Mouse (Mus musculus): ENCODE data around the gene Tnfrsf18.

DNA sequence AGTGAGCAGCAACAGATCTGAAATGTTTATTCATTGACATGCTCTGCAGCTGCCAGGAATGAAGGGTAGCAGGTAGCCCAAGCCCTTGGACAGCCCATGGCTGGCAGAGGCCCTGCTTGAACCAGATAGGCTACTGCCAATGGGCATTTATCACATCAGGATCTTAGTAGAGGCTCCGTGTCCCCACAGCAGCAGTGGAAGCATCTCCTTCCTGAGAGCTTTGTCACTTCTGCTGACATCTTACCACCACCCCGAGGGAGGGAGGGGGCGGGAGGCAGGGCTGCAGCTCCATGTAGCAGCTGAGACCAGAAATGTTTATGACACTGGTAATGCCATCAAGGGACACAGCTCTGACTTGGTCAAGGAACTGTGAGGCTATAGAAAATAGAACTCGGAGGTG lies 6.9 kb downstream of the Tnfrsf18 start:
- TF ChIP-seq CTCF (IDR thresholded peaks at IDR 0.05; ENCODE audit: control insufficient read depth, insufficient read depth, insufficient read length) (no peak), MAX (IDR thresholded peaks at IDR 0.05) (no peak), MYOG (IDR thresholded peaks at IDR 0.05; ENCODE audit: control insufficient read depth, extremely low read depth, insufficient read length) (no peak)
